Mouse (Mus musculus) c-Kit-negative CD71-positive TER-119-positive erythroid progenitor cells, embryonic 14.5 days (primary cell): ENCODE data around the gene Plb1.

ENCODE experiments used
- DNase-seq: peaks from one replicate; pipeline ENCODE4 v3.0.0-alpha.2; 2013; ENCODE audit warnings: low read depth, low spot score

Gene Plb1

GRCm38 (mm10) chr5:32245385-32245784, 12.9 kb downstream of the Plb1 start:
- DNase-seq: no peak

- no peak for DNase-seq
Measured at GRCm38 (mm10) chr5:32260751-32261150, 28.2 kb downstream of the Plb1 start.

DNA sequence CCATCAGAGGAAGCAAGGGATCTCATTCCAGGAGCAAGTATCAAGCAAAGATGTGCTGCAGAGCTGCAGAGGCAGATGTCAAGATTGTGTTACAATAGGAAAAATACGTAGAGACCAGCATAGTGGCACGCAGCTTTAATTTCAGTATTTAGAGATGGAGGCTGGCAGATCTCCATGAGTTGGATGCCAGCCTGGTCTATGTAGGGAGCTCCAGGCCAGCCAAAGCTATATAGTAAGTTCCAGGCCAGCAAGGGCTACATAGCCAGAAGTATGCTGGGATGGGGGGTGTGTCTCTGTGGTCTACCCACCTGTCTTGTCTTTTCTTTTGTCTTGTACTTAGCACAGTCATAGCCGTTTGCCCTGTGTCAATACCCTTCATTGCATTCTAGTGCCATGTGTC, 28.7 kb downstream of the Plb1 start:
- no peak for DNase-seq

- DNase-seq: no peak
Measured at GRCm38 (mm10) chr5:32262534-32262933, 30.0 kb downstream of the Plb1 start.

DNA sequence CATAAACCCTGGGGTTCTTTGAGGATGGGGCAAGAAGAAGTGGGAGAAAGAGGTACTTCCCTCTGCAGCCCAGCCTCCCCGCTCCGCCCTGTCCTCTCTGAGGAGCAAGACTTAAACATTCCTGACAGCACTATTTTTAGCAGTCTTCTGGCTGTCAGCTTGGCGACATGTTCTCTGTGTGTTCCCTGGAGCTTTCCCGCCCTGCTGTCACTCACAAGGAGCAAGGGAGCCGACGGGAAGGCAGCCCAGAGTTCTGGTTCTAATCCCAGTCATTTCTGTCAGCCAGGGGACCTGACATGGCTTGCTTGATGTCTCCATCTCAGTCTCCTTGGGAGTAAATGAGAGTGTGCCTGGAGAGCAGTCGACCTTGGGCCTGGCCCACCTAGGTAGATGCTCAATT, 40.0 kb downstream of the Plb1 start:
- DNase-seq: no peak

DNA sequence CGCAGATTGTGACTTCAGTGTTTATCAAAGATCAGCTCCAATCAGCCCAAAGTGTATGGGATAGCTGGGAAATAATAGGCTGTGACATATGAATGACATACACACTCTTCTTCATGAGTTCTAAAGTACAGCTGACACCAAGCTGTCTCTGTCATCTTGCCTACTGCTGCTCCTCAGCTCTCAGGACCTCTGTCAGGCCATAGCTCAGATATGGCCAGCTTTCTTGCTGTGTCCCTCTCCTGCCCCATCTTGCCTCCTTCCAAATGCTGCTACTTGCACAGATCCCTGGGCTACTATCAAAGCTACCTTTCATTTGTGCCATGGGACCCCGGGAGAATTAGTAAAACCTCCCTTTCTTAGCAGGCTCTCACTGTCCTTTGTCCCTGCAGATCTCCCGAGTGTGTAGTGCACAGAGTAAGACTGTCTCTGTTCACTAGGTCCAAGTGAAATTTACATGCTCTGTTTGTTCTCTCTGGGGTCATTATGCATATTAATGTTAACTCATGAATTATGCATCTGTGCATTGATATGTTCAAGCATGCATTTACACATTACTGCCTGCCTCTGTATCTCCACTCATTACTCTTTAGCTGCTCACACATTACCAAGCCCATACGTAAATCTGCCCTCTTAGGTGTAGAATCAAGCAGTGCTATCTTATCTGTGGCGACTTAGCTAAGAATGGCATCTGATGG, 45.6 kb downstream of the Plb1 start:
- no peak for DNase-seq

DNA sequence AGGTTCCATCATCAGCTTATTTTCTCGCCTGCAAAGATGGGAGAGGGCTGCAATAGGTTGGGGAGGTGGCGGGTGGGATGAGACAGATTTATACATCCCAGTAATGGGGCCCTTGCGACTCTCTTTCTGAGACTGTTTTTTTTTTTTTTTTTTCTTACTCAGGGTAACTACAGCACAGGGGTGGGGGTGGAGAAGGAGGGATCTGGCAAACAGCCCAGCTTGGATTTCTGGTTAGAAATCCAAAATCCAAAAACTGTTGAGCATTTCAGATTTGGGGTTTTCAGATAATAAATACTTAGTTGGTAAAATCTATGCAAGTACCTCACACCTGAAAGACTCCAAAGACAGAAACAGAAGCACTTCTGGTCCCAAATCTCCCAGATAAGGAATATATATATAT, 47.6 kb downstream of the Plb1 start:
- DNase-seq: no peak

DNA sequence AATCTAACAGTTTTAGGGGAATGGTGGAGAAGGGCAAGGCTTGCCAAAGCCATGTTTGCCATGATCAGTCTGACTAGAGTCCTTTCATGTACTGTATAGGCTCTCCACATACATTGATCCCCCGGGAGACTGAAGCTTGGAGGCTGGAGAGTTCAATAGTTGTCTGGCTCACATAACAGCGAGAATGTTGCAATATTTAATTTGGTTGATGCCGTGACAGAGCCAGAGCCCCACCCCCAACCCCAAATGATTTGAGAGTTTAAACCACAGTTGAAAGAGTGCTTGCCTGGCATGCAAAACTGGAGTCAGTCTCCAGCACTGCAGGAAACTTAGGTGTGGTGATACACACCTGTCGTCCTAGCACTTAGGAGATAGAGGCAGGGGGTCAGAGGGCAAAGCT, 49.8 kb downstream of the Plb1 start:
- no peak for DNase-seq

- no peak for DNase-seq
Measured at GRCm38 (mm10) chr5:32283457-32283856, 50.9 kb downstream of the Plb1 start.

DNA sequence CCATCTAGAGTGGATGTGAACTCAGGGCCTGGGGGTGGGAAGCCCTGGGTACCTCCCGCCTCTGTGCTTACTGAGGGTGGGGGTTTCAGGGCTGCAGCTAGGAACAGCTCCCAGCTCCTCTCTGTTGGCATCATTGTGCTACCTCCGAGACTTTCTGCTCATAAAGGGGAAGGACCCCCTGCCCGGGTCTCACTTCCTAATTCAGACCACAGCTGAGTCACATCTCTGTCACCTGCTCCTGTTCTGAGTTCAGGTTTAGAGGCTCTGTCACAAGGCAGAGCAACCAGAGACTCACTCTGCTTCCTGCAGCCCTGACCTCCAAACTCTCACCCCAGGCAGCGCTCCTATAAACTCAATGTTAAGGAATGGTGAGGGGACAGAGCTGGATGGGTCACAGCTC, 53.8 kb downstream of the Plb1 start:
- no peak for DNase-seq

DNA sequence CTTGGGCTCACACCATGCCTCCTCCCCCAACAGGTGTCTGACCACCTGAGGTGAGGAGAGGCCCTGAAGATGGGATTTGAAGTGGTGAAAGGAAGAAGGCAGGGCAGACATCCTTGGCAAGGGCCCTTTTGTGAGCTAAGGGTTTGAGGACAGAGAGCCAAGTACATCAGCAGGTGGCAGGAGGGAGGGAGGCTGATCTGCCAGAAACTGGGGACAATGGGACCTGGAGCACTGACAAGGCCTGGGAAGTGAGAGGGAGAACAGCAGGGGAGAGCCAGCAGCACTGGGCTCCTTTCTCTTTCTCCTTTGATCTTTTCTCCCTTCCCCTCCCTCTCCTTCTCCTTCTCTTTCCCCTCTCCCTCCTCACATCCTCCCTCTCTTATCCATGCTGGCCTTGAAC, 55.5 kb downstream of the Plb1 start:
- DNase-seq: no peak

GRCm38 (mm10) chr5:32291316-32291715, 58.8 kb downstream of the Plb1 start:
- no peak for DNase-seq

- DNase-seq: no peak
Measured at GRCm38 (mm10) chr5:32302991-32303921, 70.7 kb downstream of the Plb1 start.

GRCm38 (mm10) chr5:32307106-32307505, 74.6 kb downstream of the Plb1 start:
- DNase-seq: no peak

- no peak for DNase-seq
Measured at GRCm38 (mm10) chr5:32308647-32309046, 76.1 kb downstream of the Plb1 start.

- no peak for DNase-seq
Measured at GRCm38 (mm10) chr5:32309714-32310113, 77.2 kb downstream of the Plb1 start.

GRCm38 (mm10) chr5:32310802-32311201, 78.3 kb downstream of the Plb1 start:
- no peak for DNase-seq

- DNase-seq: no peak
Measured at GRCm38 (mm10) chr5:32311589-32312166, 79.2 kb downstream of the Plb1 start.

DNA sequence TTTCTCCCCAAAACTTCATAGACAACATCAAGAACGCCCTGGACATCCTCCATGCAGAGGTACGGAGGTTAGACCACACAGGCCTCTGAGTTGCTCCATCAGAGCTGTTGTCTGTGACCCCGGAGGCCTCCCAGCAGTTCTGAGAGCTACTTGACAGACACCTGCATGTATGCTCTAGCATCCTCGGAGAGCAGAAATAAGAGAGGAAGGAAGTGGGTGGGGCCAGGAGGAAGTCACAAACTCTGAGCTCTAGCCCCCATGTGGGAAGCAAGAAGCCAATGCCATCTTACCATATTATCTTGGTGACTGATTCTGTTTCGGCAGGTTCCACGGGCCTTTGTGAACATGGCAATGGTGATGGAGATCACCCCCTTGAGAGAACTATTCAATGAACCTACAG, 81.2 kb downstream of the Plb1 start:
- no peak for DNase-seq

DNA sequence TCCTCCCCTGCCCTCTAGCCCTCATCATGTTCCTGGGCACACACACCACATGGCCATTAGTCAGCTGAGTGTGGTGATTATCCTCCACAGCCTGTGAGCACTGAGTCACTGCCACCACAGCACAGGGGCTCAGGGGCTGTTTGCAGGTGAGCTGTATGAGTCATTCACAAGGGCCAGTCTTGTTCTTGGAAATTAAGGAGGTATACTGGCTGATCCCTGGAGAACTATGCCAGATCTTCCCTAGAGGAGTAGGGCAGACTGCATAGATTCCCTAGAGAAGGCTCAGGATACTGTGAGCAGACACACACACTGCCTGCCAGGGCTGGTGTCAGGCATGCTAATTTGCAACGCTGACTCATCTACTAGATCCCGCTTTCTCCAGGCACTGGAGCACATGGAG, 82.2 kb downstream of the Plb1 start:
- DNase-seq: no peak

DNA sequence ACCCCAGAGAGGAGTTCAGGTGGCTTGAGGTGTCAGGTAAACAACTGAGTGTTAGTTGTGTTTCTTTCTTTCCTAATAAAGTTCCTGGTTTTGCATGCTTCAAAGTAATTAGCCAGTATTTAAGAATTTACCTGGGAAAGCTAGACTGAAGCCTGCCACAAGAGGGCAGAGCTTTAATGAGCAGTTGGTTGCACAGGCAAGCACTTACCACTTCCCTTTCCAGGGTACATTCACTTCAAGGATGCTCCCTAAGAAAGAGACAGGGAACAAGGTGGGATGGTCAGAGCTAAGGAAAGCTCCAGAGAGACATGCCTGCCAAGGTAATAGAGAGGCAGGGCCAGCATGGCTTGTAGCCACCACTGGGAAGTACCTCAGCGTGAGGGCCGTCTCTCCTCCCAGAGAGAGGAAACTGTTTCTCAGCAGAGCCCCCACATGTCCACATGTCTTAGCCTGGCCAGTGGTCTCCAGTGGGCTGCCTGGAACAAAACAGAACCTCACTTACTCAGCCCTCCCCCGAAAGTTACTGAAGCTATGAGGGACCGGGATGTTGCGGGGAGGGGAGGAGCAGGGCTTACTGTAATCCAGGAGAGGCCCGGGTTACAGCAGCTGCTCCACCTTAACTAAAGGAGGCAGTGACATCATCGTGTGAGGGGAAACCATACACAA, 89.8 kb downstream of the Plb1 start:
- no peak for DNase-seq

- no peak for DNase-seq
Measured at GRCm38 (mm10) chr5:32328139-32328538, 95.6 kb downstream of the Plb1 start.
